Mouse (Mus musculus): ENCODE results near the gene Ttpal. TPM values are rescaled to one million over a fixed set of nuclear protein-coding genes. Genes with fewer than 3 reads are reported as not detected.

Ttpal gene
- total RNA-seq, 2 experiments from 2014 or later = 10.9 to 15.6 TPM

DNA sequence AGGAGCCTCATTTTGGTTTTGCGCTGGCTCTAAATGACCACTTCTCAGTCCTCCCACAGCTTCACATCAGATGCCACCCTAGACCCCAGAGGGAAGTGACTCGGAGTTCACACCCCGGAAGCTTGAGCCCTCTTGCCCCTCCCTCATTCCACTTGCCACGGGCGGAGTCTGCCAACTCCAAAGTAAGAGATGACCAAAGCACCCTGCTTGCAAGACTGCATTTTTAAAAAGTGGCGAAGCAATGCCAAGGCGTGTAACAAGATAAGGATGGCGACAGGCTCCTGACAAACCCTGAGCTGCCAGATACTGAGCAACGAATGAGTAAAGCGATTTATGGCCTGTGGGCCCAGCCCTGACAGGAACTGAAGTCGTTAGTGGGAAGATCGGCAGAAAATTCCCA, 11.9 kb upstream of the Ttpal start:
- peak; percentile 80 for ATAC-seq (replicated peaks; ENCODE audit: low FRiP score, low TSS enrichment, poor library complexity, severe bottlenecking)

- ATAC-seq (replicated peaks; ENCODE audit: low FRiP score, low TSS enrichment, poor library complexity, severe bottlenecking) = no peak
Measured at GRCm38 (mm10) chr2:163590996-163591395, 11.1 kb upstream of the Ttpal start.

GRCm38 (mm10) chr2:163592084-163592483, 10.0 kb upstream of the Ttpal start:
- ATAC-seq (replicated peaks; ENCODE audit: low FRiP score, low TSS enrichment, poor library complexity, severe bottlenecking) = no peak

DNA sequence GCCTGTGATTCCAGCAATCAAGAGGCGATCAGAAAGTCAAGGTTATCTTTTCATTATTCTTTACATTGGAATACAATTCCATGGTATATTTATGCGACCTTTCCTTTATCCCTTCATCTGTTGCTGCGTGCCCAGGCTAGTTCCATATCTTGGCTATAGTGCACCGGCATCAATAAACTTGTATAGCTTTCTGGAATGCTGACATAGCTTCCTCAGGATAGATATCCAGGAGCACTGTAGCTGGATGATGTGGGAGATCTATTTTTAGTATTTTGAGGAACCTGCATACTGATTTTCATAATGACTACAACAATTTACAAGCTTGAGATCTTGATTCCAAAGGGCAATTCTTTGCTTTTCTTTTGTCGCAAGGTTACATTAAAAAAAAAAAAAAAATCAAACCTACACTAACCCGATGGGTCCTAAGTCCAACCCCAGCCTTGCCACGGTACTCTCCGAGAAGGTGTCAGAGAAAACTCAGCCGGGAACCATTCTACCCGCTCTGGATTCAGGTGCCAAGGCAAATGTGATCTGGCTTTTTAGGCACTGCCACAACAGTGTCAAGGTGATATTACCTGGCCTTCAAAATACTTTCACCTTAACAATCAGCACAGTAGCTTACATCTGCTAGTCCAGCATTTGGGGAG, 8.4 kb upstream of the Ttpal start:
- ATAC-seq (replicated peaks; ENCODE audit: low FRiP score, low TSS enrichment, poor library complexity, severe bottlenecking) = no peak

DNA sequence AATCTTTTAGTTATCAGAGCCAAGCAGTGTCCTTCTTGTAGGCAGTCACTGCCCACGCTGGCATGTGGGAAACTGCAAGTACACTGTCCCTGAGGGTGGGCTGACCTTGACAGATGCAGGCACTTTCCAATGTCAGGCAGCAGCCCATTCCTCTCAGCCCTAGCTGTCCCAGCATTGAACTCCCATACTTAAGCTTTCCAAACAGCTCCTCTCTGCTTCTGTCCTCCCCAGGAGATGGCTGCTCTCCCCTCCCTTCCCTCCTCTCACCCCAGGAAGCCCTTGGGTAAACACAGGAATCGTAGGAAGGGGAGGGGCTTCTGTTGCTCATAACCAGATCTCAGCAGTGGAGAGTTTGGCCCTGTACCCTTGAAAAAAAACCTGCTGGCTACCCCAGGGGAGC, 7.0 kb upstream of the Ttpal start:
- no peak for ATAC-seq (replicated peaks; ENCODE audit: low FRiP score, low TSS enrichment, poor library complexity, severe bottlenecking)

DNA sequence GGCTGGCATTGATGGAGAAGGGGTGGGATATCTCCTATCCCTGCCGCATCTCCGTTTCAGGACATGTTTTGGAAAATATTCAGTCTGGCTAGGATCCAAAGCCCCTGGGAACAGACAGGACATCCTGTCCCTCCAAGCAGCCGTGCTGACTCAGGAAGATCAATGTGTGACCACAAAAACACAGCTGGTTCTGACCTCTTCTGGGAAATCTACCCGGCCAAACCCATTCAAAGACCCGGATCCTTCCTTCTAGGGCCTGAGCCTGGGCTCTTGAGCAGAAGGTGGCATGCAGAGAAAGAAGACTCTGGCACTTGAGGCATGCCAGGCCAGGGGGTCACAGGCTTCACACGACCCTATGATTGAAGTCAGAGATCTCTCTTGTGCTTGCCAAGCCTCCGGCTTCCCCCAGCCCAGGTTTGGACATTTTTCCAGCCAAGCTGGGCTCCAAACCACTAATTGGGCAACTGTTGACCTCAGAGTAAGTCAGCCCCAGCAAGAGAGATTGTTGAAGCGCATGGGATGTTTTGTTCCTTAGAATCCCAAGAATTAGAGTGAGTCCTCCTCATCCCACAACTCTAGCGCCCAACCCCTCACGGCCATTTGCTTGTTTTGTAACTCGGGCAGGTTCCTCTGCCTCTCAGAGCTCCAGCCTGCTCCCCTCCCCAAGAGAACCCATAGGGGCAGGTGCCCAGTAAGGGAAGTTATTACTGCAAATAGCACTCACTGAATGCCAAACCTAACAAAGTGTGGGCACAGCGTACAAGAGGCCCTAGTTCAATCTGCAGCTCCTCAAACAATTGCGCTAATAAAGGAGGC, 5.8 kb upstream of the Ttpal start:
- no peak for ATAC-seq (replicated peaks; ENCODE audit: low FRiP score, low TSS enrichment, poor library complexity, severe bottlenecking)

- no peak for ATAC-seq (replicated peaks; ENCODE audit: low FRiP score, low TSS enrichment, poor library complexity, severe bottlenecking)
Measured at GRCm38 (mm10) chr2:163596873-163597155, 5.3 kb upstream of the Ttpal start.

DNA sequence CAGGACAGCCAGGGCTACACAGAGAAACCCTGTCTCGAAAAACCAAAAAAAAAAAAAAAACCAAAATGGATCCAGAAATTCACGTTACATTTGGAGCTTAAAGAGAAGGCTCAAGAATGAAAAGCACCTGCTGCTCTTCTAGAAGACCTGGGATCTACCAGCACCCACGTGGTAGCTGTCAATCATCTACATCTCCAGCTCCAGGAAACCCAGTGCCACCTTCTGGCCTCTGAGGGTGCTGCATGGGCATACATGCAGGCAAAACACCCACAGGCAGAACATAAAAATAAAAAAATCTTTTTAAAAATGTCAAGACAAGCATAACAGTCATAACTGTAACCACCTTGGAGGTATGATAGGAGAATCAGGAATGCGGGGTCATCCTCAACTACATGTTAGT, 4.5 kb upstream of the Ttpal start:
- ATAC-seq (replicated peaks; ENCODE audit: low FRiP score, low TSS enrichment, poor library complexity, severe bottlenecking) = peak; percentile 73

DNA sequence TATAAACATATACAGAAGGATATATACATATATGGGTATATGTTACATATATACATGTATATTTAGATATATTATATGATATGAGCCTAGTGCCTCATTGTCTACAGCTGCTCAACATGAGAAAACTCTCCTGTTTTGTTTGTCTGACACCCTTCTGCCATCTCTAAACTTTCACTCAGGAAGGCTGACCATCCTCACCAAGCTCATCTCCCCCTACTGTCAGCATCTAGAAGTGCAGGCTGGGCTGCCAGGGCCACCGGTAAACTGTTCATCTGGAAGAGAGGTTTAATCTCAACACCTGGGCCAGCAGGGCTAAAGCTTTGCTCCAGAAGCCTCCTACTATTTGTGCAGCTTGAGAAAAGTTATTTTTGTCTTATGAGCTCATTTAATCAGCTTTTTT, 2.9 kb upstream of the Ttpal start:
- ATAC-seq (replicated peaks; ENCODE audit: low FRiP score, low TSS enrichment, poor library complexity, severe bottlenecking) = peak; percentile 38; the same call in 1 of the 2 replicates

DNA sequence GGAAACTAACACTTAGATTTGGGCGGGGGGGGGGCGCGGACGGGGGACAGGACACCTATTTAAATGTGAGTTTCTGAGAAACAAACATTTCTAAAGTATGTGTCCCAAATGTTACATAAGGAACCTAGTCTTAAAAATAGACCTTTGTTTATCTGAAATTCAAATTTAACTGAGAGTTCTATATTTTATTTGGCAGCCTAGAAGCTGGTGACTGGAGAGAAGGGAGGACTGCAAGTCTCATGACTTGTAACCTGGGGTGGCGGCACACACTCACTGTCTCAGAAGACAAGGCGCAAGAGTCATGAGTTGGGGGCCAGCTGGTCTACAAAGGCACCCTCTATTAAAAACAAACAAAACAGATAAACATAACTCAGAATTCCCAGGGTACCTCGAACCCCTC, 1.0 kb upstream of the Ttpal start:
- ATAC-seq (replicated peaks; ENCODE audit: low FRiP score, low TSS enrichment, poor library complexity, severe bottlenecking) = no peak

DNA sequence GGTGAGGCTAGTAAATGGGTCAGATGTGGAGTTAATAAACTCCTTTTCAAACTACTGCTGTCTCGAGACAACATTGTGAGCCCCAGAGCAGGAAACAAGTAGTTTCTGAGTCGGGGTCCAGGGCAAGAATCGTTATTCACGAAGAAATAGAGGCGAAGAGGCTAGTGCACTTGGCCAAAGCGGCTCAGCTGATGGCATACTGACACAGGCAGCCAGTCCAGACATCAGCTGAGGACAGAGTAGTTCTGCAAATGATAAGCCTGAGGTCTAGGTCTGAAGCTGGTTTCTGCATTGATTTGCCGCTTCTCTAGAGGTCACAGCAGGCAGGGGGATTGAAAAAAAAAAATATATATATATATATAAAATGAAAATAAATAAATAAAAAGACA, 408 bp upstream of the Ttpal start:
- no peak for ATAC-seq (replicated peaks; ENCODE audit: low FRiP score, low TSS enrichment, poor library complexity, severe bottlenecking)

GRCm38 (mm10) chr2:163606161-163606560, 4.0 kb downstream of the Ttpal start:
- no peak for ATAC-seq (replicated peaks; ENCODE audit: low FRiP score, low TSS enrichment, poor library complexity, severe bottlenecking)

DNA sequence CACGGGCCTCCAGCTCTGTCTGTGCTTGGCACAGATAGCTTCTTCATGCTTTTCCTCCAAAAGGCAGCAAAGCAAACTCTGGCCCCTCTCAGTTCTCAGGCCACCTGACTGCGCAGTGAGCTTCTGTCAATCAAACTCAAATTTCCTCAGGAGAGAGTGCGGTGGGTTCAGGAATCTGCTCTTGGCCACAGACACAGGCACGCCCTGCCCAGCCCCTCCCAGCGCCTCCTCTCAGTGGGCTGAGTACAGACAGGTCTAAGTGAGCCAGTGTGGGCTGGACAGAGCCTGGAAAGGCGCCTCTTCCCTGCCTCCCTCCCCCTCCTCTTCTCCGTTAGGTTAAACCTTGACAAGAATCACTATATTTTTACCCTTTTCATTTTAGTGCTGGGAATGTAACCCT, 5.9 kb downstream of the Ttpal start:
- no peak for ATAC-seq (replicated peaks; ENCODE audit: low FRiP score, low TSS enrichment, poor library complexity, severe bottlenecking)

- no peak for ATAC-seq (replicated peaks; ENCODE audit: low FRiP score, low TSS enrichment, poor library complexity, severe bottlenecking)
Measured at GRCm38 (mm10) chr2:163609281-163609975, 7.3 kb downstream of the Ttpal start.

DNA sequence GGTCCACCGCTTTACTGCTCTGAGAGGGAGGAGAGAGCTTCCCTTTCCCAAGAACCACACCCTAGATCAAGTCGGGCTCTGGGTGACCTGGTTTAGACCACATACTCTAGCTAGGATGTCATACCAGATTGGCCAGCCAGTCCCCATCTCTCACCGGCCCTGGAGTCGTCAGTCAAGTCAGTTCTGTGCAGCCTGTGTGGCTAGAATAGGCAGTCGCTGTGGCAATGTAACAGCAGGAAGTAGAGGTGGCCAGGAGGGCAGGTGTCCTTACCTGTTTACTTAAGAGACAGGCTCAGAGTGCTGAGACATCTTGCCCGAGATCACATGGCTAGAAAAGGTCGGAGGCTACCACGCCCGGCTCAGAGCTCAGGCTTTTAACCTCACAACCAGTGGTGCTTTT, 9.1 kb downstream of the Ttpal start:
- no peak for ATAC-seq (replicated peaks; ENCODE audit: low FRiP score, low TSS enrichment, poor library complexity, severe bottlenecking)

DNA sequence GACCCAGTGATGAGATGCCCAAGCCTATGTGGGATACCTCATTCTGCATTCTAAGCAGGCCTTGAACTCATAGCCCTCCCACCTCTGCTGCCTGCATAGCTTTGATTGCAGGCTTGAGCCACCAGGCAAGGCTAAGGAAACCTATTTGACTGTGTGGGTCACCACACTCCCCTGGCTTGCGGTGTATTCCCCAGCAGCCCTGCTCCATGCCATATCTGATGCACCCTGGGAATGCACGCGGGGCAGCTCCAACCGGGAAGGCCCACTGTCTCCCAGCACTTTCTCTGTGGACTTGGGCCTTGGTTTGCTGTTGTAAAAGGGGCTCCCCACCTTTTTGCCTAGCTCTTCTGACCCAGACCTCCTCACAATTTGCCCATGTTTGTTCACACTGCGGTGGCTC, 11.1 kb downstream of the Ttpal start:
- no peak for ATAC-seq (replicated peaks; ENCODE audit: low FRiP score, low TSS enrichment, poor library complexity, severe bottlenecking)

- ATAC-seq (replicated peaks; ENCODE audit: low FRiP score, low TSS enrichment, poor library complexity, severe bottlenecking) = no peak
Measured at GRCm38 (mm10) chr2:163613990-163614389, 11.9 kb downstream of the Ttpal start.

DNA sequence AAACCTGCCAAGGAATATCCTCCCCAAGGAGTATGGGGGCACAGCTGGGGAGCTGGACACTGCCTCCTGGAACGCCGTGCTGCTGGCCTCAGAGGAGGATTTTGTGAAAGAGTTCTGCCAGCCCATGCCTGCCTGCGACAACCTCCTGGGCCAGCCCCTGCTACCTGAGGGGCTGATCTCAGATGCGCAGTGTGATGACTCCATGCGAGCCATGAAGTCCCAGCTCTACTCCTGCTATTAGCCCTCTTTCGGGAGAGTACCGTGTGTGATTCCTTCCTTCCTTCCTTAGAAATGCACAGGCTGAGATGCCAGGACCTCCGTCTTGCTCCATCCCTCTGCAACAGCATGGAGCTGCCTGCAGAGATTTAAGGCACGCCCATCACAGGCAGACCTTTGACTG, 13.3 kb downstream of the Ttpal start:
- ATAC-seq (replicated peaks; ENCODE audit: low FRiP score, low TSS enrichment, poor library complexity, severe bottlenecking) = no peak

GRCm38 (mm10) chr2:163615906-163616651, 14.0 kb downstream of the Ttpal start:
- no peak for ATAC-seq (replicated peaks; ENCODE audit: low FRiP score, low TSS enrichment, poor library complexity, severe bottlenecking)

- no peak for ATAC-seq (replicated peaks; ENCODE audit: low FRiP score, low TSS enrichment, poor library complexity, severe bottlenecking)
Measured at GRCm38 (mm10) chr2:163616652-163617227, 14.6 kb downstream of the Ttpal start.

Measured in megakaryocyte-erythroid progenitor cell, adult 5-6 weeks (primary cell).